Mouse (Mus musculus) cerebellum, adult 2 months (tissue): Measurements from ENCODE around the gene Nlgn1.

Experiments
- CTCF ChIP-seq: fragments of 200-500 bp; IDR thresholded peaks from 2 replicates; pipeline ENCODE4 v1.5.1; 2011; ENCODE audit warnings: low read depth, mild to moderate bottlenecking, control low read depth, low read length, moderate library complexity, borderline replicate concordance; ENCODE audit not compliant: insufficient read depth
- POLR2A ChIP-seq: fragments of 200-500 bp; IDR thresholded peaks from 2 replicates; pipeline ENCODE4 v1.6.1; 2011; ENCODE audit warnings: low read length, control low read depth, borderline replicate concordance; ENCODE audit not compliant: insufficient read depth

- TF ChIP-seq CTCF: no peak
- TF ChIP-seq POLR2A: no peak
Measured at GRCm38 (mm10) chr3:26202702-26203101, 129.6 kb downstream of the Nlgn1 start.
